Mouse (Mus musculus) adrenal gland, postnatal 36 days (tissue): ENCODE data around the gene Dph1. TPM values are rescaled to one million over a fixed set of nuclear protein-coding genes. Genes with fewer than 3 reads are reported as not detected.
"Not testable (repeated sequence)": the region's sequence is repeated elsewhere in the genome, so short reads cannot be mapped to it uniquely, and the experiment has no call there.

ENCODE experiments used
- DNase-seq, 2 experiments: peaks; one replicate each; pipeline ENCODE4 v3.0.0; 2021; ENCODE audit warnings: mixed read lengths in 1 of 2
- total RNA-seq, 2 experiments: library from RNA; stranded (reverse); gene quantifications; 2 replicates each; pipeline ENCODE4 v1.2.3; 2021

The Dph1 gene
- total RNA-seq, 2 experiments from 2014 or later: 29.8 to 30.6 TPM

DNA sequence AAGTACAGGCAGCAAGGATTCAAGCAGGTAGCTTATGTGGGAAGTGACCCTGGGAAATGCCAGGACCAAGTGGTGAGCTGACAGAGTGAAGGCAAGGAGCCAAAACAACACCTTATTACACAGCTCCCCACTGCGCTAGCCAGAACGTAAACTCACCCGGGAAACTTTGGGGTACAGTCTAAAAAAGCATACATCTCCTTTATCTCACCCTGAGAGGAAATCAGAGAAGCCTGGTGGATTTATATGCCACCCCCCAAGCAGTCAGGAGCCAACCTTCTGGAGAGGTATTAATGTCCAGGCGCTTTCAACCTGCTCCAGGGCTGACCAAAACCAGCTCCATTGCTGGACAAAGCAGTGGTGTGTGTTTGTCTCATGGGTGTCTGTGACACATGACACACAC, 12.9 kb upstream of the Dph1 start:
- no peak for DNase-seq

DNA sequence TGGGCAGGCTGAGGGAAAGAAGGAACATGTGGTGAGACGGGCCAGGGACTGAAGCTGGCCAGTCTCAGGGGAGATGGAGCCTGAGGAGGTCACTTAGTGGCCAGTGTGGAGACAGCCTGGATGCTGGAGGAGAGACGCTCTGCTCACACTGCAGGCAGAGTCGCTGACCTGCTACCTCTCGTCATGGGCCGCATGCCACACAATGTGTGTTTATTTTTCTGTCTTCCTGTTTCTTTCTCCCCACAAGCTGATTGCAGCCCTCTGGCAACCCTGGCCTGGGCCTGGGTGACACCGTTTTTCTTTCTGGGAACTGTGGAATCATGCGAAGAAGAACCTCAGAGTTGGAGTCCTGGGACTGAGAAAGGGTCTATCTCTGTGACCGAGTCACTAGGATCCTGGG, 10.7 kb upstream of the Dph1 start:
- DNase-seq: no peak

DNA sequence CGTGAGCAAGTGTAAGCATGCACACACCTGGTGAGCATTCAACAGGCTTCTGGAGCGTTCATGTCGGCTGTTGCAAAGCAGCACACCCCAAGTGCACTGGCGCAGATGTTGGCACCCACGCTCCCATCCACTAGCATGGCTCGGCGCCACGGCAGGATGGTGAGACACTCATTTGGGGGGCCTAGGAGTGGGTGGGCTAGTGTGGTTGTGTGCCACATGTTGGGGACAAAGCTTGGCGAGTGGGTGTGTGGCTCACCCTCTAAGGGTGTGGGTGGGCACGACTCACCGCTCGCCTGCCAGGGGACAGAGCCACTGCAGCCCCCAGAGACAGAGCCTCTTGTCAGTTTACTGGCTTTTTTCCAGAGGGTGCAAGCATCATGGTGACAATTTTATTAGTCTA, 9.9 kb upstream of the Dph1 start:
- DNase-seq: no peak

DNA sequence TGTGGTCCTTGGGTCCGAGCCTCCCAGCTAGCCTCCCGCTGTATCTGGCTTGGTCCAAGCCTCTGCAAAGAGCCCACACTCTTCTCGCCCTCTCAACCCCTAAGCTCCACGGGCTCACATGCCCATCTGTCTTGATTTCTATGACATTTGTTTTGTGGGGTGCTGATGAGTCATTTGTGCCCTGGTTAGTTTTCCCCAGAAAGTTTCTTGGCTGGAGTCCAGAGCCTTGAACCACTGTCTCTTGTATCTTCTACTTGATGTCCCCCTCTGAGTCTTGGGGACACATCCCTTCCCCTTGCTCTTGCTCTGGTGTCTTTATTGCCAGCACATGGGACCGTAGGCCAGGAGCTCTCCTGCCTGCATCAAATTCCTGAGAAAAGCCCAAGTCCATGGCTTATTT, 8.9 kb upstream of the Dph1 start:
- peak; percentile 52 to 70 for DNase-seq

DNA sequence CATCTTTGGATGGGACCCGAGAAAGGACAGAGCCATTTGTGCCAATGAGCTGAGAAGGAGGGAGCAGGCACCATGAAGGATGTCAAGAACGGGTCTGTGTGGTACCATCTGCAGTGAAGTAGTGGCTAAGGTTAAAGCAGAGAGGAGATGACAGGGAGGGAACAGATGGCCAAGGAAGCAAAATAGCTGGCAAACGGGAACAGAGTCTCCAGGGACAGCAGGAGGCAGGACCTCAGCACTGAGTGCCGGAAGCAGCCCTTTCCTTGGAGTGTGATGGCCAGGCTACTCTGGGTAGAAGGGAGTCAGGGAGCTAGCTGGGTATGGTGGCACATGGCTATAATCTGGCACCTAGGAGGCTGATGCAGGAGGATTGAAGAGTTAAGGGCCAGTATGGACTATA, 7.8 kb upstream of the Dph1 start:
- DNase-seq: no peak

DNA sequence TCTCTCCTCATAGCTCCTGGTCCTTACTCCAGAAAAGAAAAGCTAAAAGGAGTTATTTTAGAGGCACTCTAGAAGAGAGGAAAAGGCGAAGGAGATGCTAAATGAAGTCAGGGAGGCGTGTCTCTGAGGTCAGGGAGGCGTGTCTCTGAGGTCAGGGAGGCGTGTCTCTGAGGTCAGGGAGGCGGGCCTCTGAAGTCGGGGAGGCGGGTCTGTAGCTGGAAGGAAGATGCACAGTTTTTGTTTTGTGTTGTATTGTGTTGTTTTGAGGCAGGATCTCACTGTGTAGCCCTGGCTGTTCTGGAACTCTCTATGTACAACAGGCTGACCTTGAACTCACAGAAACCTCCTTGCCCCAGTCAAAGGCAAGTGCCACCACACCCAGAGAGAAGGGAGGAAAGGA, 6.9 kb upstream of the Dph1 start:
- DNase-seq: no peak

DNA sequence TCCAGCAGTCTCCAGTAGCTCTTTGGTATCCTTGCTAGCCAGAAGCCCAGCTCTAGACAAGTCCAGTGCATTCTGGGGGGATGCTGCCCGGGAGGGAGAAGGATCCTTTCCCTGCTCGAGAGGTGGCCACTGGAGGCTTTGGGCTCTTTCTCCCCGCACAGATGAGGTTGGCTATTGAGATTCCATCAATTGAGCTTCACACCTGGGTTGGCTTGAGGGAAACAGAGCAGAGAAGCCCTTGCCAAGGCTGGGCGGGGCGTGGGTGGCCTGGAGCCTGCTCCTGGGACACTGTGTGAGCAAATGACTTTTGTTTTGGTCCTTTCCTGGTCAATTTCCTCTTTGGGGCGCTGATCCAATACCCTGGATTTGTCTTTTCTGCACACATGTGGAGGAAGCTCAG, 5.1 kb upstream of the Dph1 start:
- no peak for DNase-seq

DNA sequence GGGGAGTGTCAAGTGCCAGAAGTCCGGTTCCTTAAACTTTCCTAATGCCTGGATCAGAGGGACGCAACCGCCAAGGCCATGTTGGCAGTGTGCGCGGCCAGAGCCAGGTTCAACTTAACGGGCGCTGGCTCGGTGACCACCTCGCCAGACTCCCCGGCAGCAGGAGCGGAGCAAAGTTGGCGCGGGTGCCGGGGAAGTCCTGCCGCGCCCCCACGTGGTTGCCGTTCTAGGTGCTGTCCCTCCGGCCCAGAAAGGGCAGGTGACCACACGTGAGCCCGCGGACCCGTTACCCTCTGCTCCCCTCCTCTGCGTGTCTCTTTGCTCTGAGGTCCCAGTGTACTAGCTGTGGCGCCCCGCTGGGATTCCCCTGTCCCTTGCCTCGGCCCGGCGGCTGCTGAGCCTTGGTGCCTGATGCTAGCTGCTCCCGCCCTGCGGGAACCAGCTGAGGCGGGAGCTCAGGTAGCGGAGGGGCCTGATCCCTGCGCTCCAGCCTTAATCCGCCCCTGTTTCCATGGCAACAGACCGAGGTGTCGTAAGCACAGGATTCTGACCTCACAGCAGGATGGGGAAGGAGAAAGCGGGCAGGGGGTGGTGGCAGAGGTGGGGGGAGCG, 3.9 kb upstream of the Dph1 start:
- peak; percentile 60 to 79 for DNase-seq

DNA sequence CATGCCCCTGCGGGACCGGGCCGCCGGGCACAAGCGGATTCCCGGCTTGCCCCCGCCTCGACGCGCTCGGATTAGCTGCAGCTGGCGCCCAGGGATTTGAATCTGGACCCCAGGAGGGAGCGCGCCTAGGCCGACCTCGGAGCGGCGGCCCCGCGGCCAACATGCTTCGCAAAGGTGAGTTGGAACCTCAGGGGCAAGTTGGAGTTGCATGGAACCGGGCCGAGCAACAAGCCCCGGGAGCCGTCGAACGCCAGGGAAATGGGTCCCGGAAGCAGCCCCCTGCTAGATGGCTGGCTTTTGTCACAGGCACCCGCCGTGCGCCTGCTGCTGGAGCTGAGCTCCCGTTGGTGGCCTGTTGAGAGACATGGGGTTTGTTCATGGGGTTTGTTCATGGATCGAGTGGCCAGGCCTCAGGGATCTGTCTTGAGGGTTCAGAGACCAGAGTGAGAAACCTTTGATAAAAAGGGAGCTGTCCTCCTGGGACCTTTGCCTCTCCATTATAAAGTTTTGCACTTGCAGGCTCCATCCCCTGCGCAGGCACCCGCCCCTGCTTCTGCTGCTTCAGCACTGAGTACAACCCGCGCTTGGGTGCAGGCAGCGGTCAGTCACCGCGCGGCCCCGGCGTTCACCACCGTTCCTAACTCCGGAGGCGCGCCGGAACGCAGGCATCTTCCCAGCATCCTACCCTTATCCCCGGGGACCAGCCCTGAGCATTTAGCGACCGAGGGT, 3.2 kb upstream of the Dph1 start:
- DNase-seq: peak; percentile 49 to 56

DNA sequence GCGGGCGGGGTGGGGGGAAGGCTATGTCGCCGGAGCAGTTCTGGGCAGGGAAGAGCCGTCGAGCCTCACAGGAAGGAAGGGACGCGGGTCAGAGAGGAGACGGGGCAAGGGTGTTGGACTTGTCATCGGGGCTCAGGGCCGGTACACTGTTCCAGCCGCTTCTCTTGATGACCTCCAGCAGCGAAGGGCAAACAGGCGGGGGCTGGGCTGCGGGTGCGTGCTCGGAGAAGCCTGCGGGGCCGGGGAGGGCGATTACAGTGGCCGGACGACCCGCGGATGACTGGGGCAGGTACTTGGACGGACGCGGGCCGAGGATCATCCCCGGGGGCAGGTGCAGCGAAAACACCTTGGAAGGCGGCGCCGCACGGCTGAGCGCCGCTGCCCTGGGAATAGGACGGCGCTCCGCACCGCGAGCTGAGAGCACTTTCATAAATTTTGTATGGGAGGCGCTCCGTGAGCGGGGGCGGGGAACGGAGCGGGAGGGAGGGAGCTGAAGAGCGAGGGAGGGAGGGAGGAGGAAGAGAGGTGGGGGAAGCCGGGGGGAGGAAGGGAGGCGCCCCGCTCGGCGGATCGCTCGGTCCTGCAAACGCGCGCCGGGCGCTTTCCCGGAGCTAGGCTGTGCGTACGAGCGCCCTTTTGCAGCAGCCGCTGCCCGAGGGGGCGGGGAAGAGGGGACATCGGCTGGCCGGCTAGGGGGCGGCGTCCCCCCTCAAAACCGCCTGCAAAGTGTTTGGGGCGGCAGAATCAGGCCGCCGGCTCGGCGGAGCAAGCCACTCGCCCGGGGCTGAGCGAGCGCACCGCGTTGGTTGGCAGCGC, 2.4 kb upstream of the Dph1 start, which contains the start of gene Rtn4rl1:
Rtn4rl1 (plus strand) TSS at position 528 of the 816 bp plus-strand sequence.
- peak; percentile 89 to 94 for DNase-seq

DNA sequence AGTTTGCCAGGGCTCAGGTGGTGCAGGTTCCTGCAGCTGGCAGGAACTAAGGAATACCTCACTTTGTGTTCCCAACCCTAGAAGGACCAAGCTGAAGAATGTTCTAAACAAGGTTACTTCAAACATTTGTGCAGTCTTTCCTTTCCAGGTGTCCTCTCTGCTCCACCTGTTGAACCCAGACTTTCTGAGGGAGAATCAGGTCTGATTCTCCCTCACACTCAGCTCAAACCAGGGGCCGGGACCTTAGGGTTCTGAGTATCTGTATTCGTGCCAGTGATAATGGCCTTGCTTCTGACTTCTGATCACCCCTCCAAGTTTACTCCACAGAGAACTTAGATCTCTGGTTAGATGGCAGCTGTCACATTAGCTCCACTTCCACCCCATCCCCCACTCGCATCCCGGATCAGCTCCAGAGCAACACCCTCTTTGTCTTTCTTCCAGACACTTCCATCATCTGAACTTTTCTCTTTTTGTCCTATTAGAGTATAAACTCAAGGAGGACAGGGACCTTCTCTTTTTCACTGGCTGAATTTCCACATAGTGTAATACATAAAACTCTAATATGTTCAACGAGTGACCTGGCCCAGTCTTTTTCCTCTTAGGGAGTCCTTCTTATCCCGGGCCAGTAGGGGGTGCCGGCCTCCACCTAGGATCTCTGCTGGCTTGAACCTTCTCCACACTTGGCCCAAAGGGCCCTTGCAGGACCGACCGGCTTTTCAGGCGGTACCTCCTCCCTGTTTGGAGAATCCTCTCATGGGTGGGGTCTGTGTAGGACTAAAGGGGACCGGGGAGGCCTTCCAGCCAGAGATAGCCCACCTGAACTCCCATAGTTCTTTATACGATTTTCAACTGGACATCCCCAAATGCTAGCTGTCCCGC, 1.5 kb upstream of the Dph1 start:
- DNase-seq: peak; percentile 89 to 94

DNA sequence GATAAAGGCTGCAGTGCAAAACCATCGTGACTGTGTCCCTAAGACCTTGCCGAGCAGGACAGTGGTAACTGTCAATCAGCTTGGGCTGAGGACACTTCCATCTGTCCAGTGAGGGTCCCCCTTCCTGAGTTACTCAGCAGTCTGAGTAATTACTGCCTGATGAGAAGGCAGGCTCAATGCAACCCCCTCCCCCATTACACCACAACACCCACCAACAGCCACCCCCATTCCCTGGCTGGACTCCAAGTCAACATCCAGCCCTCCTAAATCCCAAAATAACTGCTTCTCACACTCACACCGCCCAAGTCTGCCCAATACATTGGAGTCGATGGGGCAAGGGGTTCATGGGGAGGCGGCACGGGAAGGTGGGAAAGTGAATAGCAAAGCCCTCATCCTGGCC, 800 bp upstream of the Dph1 start:
- no peak for DNase-seq

DNA sequence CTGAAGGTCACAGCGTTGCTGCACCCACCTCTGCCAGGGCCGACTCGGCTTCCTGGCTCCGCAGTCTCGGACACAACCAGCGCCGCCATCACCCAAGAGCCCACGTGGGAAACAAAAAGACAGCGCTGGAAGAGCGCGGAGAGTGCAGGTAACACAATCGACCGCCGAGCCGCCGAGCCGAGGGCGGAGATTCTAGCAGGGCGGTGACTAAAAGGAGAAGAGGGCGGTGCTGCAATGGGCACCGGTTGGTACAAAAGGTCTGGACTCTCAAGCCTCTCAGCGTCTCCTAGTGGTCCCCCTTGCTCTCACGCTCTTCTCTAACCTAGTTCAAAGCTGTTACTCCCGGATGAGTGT, 693 bp downstream of the Dph1 start:
- DNase-seq: peak; percentile 90

DNA sequence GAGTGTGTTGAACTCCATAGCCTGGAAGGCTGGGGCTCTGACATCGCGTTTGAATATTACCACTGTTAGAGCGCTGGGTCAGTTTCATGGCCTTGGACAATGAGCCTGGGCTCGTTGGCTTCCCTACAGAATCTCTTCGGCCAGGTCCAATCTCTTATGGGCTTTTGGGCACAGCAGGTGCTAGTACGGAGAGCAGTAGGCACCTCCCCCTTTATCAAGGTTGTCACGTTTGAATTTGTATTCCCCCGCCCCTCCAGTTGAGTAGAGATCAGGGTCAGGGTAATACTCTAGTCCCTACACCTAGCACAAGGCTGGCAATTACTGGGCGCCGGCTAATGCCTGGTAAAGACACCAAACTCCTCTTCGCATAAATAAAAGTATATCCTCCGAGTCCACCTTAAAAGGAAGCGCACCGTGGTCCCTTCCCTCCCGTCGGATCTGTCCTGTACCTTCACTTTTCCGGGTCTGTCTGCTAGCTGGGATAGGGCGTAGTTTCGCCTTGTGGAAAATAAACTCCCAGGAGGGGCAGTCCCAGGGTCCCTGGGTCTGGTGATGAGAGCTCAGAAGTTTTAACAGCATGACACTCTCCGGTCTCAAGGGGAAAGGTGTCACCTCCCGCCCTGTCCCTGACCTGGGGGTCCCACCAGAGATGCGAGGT, 1.2 kb downstream of the Dph1 start:
- DNase-seq: peak in 1 of 2 experiments; percentile 23

DNA sequence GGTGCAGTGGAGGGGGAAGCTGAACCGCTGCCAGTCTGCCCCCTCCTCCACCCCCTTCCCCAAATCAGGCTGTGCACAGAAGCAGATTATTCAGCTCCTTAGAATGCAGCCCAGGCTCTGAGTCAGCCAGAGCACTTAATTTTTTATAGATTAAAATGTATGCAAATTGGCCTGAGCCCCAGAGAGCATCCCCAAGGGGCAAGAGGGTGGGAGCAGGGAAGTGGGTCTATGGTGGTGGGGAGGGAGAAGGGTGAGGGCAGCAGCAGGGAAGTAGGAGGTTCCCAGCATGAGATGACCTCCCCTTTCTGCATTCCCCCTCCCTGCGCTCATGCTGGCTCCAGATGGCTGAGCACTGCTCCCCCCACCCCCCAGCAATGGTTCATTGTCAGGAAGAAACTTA, 6.1 kb downstream of the Dph1 start:
- DNase-seq: no peak

DNA sequence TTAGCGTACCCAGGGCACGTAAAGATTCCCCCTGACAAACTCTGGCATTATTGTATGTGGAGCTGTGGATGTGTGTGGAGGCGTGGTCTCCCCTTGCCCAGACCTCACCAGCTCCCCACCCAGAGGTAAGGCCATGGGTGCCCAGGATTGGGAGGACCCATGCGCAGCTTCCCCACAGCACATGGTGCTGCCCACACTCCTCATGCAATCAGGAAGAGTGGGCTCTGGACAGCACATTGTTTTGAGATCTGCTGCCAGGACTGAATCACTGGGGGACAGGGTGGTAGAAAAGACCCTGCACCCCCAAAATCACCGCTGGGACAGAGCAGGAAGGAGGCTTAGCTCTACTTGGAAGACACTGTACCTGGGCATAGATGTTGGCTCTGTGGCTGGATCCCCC, 6.5 kb downstream of the Dph1 start:
- no peak for DNase-seq

DNA sequence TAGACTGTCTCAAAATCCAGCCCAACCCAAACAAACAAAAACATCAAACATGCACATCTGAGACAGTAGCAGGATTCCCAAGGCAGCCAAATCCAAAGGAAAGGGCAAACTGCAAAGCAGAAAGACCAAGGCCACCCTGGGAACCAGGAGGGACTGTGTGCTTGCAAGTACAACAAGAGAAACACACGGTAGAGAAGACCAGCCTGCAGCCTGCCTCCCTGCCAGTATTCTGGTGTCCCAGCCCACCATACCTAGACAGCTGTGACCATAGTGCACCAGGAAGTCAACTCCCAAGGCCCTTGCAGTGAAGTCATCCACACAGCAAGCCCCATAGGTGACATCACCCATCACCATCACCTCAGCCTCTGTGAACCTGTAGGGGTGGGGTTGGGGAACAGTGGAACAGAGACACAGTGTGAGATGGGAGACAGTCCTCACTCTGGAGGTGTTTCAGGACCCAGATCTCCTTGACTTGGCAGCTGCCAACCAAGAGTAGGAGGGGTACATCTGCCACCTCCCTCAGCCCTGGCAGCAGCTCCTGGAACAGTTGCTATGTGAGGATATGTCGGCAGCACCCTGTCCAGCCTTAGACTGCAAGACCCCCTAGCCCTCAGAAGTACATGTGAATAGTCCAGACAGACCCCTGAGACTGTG, 7.0 kb downstream of the Dph1 start:
- no peak for DNase-seq

DNA sequence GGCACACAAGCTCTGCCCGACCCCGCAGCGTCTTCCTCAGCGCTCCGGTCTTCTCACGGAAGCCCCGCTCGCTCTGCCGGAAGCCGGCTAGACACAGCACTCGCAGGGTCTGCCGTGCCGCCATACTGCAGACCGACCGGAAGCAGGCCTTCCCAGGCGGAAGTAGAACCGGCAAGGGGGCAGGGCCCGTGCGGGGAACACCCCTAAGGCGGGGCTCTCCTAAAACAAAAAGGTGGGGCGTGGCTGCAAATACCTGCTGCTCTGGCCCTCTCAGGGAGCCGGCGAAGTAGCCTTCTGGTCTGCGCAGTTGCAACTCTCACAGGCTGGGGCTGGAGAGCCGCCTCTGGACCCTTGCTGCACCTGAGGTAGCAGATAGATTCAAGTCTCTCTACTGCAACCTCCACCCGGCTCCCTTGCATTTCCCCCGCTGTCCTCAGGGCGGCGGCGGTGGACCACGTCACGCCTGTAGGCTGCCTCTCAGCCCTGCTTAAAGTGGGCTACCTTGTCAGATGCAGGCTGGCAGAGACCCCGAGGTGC, 12.3 kb downstream of the Dph1 start, which contains the start of gene Ovca2:
Ovca2 (minus strand) TSS at position 164 of the 537 bp plus-strand sequence.
- DNase-seq: peak; percentile 93 to 94

DNA sequence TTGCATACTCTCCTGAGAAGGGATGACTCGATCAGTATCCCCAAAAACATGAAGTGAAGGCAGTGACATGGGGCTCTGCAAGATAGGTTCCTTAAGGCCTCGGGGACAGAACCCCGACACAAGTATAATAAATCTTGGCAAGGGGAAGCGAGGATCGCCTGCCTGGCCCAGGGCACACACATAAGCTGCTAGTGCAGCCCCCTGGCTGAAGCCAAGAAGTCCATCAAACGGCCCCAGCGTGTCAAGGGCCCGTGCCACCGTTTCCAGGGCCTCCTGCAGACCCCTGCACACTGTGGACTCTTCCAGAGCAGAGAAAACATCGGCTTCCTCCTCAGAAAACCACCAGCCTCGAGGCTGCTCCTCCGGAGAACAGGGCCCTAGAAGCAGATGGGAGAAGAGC, 13.0 kb downstream of the Dph1 start:
- no peak for DNase-seq

DNA sequence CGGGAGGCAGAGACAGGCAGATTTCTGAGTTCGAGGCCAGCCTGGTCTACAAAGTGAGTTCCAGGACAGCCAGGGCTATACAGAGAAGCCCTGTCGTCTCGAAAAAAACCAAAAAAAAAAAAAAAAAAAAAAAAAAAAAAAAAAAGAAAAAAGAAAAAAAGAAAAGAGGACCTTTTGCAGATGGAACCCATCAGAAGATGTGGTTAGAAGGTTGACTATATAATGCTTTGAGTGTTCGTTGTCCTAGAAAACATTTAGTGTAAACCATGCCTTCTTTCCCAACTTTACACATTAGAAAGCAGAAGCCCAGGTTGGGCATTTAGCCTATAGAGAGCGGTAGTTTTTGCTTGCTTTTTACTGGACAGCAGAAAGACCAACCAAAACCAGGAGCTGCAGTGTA, 16.5 kb downstream of the Dph1 start:
- not testable (repeated sequence) for DNase-seq

DNA sequence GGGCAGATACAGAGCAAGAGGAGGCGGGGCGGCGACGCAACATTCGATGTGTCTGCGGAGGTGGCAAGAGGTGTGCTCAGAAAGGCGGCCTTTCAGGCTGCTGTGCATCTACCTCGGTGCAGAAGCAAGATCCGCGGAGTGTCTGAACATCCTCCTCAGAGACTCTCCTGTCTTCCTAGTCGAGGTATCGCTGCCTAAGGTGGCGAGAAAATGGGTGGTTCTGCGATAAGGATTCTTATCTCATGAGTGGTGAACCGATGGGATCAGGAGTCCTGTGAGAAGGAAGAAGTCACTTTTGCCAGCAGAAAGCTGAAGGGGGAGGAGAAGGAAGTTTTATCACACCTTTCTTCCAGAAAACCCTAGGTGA, 17.3 kb downstream of the Dph1 start:
- no peak for DNase-seq
